Mouse (Mus musculus) right cerebral cortex, postnatal 4 days (tissue): ENCODE results near the gene Ctnnbl1.

Experiments used
- DNase-seq: peaks from one replicate; pipeline ENCODE4 v3.0.0-alpha.2; 2022

The Ctnnbl1 gene

DNA sequence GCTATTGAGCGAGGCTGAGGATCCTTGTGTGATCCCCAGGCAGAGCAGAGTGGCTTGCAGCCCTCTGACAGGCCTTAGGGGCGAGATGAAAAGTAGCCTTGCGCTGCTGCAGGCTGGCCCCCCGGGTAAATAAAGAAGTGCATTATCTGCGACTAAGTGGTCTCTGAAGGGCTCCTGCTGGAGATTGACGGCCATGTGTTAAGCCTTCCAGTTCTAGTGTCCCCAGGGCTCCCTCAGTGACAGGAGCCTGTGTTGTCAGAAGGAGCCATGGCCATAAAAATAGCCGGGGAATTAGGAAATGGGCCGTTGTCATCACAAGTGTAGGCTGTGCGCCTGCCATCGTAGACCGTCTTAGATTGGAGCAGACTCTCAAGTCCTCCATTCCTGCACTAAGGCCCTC, 144.7 kb downstream of the Ctnnbl1 start:
- no peak for DNase-seq

DNA sequence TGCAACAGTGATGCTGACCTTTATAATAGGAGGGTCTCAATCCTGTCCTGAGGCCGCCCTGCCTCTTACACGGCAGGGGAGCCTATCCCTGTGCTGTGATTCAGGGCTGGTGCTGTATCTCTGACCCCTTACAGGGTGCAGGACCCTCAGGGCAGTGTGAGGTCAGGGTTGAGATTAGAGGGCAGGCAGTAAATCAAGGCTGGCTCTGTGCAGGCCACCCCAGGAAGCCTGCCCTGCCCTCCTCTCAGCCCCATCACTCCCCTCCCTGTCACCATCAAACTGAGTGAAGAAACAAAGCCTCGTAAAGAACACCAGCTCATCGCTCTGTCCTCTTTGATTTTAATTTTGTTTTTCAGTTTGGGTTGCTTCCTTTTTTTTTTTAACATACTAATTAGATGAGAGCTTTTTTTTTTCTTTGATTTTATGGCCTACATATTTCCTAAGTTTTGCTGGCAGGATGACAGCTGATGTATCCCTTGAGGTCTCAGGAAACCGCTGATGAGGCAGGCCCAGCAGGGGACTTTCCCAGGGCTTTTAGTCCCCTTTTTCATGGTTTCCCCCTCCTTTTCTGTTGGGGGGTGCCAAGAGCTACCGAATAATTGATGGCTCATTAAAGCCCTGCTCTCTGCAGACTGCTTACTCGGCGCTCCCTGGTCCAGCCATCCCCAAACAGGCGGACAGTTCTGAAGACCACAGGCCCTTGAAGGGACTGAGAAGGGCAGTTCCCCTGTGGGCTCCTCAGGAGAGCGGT, 150.2 kb downstream of the Ctnnbl1 start:
- no peak for DNase-seq

DNA sequence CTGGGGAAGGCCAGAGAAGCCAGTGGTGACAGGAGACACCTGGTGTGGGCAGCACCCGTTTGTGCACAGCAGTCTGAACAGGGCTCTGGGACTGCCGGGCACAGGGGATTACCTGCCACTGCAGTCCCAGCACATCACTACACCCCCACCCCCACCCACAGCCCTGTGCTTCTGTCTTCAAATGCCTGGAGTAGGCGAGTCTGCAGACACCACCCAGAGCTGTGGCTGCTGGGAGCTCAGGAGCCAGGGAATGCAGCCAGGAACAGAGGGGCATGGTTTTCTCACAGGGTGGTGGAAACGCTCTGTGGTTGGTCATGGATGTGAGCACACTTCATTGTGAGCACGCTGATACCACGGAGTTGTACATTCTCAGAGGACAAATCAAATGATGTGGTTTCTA, 154.0 kb downstream of the Ctnnbl1 start:
- DNase-seq = no peak

DNA sequence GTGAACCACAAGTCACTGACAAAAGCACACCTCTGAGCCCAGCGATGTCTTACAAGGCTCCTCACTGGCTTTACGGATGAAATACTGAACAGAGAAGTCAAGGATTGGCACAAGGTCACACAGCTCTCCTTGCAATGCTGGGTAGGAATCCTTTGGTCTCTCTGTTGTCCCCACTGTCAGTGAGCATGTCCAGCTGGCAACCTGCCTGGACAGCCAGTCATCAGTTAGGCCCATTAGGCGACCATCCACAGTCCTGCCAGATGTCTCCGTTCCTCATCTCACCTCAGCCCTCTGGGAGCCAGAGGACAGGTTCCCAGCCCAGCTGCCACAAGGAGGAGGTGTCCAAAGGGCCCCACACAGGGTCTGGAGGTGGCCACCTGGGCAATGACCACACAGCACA, 159.9 kb downstream of the Ctnnbl1 start:
- no peak for DNase-seq

DNA sequence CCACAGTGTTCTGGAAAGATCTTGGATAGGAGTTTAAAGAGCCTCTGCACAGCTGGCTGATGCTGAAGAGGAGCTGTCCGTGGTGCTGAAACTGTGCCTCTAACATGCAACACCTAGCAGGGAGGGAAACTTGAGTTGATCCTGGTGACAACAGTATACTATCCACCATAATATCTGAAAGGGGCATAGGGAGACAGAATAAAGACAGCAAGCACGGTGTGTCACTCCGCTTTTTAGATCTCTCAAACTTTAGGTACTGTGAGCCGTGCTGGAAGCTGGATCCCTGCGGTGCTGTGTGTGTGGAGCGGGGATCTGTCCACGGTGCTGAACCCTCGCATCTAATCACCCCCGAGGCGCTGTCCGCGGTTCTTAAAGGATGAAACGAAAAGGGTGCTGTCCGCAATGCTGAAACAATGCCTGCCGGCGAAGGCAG, 176.0 kb downstream of the Ctnnbl1 start:
- DNase-seq = peak; percentile 74

DNA sequence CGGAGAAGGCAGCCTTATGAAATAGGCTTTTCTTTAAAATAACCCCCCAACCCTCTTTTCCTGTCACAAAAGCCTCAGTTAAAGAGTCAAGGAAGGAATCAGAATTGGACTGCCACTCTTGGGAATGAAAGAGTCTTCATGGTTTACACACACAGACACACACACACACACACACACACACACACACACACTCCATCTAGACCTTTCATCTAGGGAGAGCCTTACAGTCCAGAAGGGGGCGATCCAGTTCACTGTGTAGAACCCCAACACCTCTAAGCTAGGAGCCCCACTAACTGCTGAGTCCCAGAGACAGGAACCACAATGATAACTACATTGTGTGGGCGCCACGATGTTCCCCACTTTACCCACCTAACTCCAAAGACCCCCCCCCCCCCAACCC, 176.5 kb downstream of the Ctnnbl1 start:
- peak; percentile 37 for DNase-seq

DNA sequence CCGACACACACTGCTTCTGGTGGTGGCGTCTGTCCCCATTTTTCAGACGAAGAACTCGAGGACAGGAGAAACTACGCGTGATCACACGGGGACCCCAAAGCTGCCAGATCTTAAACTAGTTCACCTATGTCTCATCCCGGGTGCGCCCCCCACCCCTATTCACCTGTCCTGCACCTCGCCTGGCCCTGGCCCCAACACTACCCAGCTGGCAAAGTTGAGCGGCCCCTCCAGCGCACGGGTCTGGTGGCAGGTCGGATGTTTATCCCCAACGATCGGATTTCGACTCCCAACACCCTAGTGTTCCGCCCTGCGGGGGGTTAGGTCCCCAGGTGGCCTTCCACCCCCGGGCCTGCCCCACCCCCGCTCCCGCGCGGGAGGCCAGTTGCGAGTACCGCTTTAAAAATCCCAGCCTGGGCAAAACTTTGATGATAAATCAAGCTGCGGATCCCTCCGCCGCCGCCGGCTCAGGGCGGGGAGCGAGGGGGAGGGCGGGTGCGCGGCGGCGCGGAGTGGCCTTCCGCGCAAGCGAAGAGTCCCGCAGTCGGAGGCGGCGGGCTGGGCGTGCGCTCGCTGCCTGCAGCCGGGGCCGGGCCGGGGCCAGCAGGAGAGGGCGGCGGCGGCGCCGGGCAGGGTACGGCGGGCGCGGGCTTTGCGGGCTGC, 177.0 kb downstream of the Ctnnbl1 start, which contains the start of gene Vstm2l:
Gene Vstm2l (plus strand): TSS at position 549 of the 660 bp plus-strand sequence.
- DNase-seq = peak; percentile 82

DNA sequence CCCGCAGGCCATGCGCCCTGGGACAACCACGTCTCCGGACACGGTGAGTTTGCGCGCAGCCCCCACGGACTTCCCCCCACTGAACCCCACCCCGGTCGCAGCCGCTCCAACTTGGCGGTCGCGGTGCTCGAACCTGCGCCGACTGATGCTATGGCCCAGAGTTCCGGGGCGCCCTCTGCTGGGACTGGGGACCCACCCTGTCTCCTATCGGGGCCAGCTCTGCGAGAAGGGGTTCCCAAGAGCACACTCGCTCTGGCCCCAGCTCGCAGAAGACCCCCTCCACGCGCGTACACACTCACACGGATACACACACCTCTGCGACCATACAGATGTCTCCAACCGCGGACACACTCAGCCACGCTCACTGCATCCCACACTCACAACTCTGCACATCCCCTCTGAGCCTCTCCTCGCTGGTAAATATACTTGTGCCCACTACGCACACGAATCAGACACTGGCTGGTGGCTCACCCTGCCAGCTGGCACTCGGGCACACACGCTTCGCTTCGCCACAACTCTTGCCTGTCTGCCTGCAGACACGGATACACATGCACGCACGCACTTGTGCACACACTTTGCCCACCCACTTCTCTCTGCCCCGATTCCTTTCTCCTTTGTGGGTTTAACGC, 177.8 kb downstream of the Ctnnbl1 start:
- peak; percentile 65 for DNase-seq

DNA sequence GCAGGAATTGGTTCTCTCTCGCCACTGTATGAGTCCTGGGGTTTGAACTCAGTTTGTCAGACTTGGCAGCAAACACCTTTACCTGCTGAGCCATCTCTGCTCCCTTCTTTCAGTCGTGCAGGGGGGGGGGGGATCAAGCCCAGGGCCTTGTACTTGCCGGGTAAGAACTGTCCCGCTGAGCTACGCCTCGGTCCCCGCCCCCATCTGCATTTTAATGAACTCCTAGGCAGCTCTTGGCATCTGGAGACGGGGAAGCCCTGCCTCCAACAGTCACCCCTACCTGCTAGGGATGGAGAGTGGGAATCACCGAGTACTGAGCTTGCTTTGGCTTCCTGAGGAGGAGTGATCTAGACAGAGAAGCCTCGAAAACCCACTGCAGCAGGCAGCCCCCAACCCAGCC, 181.3 kb downstream of the Ctnnbl1 start:
- DNase-seq = no peak

DNA sequence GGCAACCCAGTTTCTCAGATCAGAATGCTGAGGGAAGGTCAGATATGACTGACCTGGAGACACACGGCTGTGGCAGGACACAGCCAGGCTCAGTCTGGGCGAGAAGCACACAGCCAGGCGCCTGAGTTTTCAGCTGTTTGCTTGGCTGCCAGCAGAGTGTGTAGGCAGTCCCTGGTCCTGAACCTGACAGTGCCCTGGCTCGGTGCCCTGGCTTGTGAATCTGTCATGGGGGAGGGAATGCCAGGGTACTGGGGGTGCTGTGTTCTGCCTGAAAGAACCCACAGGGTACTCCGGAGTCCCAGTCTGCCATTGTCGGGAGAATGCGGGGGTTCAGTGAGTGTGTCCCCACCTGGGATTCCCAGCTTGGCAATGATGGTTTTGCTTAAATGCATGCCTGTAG, 184.3 kb downstream of the Ctnnbl1 start:
- DNase-seq = no peak

DNA sequence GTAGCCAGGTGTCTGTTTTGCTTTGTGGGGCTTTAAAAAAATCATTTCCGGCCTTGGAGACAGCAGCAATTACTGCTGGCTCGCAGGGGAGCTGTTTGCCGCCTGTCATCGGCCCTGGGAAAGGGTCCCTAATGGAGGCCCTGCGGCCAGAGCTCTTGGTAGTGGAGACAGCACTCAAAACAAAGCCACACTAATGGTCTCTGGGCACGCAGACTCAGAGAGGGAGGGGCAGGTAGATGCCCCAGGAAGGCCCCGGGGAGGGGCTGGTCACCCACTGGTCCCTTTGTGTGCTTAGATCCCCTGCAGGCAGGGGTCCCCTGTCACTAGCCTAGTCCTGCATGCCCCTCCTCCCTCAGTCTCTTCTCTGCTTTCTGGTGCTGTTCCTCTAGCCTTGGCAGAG, 186.2 kb downstream of the Ctnnbl1 start:
- DNase-seq = no peak

DNA sequence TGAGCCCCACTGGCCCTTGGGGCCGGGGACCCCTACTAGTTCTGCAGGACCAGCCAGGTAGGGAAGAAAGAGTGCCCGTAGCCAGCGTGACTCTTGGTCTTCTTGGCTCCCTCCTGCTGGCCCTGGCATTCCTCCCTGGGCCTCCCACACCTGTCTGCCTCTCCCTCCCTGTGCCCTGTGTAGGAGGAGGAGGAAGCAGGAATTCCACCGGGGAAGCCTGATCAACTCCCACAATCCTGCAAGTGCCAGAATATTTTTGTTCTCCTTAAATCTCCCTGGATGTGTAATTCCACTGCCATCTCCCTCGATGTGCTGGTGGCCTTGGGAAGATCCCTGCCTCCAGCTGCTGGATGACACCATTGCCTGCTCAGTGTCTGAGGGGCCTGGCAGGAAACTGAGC, 187.3 kb downstream of the Ctnnbl1 start:
- DNase-seq = no peak

DNA sequence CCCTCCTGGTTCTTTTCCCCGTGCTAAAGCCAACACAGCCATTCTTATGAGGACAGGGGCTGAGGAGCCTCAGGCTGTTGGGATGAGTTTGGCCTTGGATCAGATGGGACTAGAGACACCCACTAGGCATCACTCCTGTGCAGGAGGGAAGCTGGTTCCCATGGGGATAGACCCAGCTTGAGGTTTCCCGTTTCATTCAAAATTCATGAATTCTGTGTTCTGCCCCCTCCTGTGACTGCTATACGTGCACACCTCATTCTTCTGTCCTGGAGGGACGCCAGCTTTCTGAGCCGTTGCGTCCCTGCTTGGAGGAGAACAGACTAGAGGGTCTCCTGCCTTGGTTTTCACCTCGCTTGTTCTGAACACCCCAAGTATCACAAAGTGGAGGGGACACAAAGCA, 189.3 kb downstream of the Ctnnbl1 start:
- no peak for DNase-seq

DNA sequence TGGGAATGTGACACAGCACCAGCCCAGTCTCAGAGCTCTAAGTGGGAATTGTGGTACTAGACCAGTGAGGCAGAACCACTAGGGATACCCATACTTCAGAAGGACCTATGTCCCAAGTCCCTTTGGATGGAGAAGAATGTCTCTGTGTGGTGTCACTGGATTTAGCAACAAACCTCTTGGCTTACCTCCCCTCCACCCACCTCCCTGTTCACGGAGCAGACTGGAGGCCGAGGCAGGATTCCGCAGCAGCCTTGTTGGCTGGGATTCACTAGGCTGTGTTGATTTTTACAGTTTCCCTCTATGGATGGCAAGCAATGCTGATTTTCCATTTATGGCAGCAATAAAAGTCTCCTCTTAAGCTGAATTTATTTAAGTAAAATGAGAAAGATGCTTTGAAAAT, 189.7 kb downstream of the Ctnnbl1 start:
- DNase-seq = no peak

DNA sequence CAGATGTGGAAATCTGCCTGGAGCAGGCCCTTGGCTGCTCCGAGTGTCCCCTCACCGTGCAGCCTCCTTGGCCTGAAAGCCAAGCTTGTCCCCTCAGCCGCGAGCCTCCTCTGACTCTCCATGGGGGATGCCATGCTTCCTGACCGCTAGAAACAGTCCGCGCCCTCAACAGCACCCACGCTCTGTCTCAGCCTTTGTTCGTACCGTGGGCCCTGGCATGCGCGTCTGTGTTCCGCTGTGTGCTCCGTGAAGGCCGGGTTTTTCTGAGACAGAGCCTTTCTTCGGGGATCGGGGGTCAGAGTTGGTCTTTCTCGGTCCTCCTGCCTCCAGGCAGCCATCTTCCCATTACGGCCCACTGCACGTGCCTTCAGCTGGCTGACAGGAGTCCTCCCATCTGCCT, 190.2 kb downstream of the Ctnnbl1 start:
- no peak for DNase-seq

DNA sequence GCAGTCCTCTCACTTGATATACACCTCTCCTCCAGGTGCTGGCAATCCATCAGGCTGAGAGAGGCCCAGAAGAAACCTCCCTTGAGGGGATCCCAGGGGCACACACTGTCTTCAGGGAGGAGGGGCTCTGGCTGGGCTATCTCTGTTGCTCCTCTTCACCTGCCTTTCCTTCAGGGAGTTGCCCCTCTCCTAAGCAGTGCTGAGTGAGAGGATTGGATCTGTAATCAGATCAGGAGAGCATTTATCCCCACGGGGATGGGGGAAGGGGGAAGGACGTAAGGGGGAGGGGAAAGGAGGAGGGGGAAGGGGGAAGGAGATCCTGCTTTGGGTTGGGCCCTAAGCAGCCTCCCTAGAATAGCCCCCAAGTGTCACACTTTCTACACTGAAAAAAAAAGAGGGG, 190.6 kb downstream of the Ctnnbl1 start:
- no peak for DNase-seq

DNA sequence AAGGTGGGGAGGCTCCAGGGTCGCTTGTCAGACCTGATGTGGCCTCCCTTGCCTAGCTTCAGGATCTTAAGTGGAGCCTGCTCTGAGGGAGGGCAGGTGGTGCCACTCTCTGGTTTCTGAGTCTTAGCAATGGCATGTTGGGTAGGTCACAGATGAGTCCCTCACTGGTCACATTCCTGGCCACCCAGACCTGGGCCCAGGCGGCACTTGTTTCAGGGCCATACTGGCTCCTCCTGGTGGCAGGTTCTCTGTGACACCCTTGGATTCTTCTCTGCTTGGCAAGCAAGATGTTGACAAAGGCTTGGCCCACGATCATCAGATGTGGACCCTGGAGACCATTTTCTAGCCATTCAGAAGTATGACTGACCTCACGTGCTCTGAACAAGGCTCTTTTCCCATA, 195.5 kb downstream of the Ctnnbl1 start:
- DNase-seq = no peak

DNA sequence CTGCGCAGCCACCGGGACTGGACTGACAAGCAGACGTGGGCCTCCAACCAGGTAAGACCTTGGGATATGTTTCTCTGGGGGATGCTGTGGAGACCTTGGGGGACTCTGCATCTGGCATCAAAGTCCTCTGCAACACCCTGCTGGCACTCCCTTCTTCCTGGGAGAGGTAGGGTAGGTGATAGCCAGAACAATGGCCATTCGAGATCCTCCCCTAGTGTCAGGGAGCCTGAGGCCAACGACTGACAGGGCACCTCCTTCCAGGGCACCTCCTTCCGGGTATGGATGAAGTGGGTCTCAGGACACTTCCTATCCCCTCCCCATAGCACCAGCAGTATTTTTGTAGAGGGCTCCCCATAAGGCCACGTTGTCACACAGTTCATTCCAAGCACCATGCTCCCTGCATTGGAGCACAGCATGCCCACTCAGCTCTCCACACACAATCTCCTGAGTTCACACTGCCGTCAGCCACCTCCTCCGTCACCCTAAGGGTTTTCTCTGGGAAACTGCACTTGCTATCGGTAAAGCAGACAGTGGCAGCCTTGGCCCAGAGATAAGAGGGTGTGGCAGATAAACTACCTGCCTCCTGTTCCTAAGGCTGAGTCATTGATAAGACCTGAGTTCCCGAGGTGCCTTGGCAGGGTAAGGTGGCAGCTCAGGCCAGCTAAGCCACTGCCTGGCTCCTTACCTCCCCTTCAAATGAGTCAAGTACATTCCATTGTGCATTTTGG, 198.4 kb downstream of the Ctnnbl1 start:
- DNase-seq = no peak

DNA sequence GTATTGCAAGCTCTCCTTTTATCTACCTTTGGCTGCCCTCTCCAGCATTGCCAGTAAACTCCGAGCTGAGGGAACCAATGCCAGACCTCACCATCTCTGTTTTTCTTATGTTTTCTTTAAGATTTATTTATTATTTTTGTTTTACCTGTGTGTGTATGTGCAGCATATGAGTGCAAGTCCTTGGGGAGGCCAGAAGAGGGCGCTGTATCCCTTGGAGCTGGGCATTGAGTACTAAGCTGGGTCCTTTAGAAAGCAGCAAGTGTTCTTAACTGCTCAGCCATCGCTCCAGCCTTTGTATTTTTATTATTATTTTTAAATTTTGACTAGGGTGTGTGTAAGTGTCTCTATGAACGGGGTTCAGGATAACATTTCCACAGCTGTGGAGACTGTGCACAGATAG, 199.5 kb downstream of the Ctnnbl1 start:
- no peak for DNase-seq

DNA sequence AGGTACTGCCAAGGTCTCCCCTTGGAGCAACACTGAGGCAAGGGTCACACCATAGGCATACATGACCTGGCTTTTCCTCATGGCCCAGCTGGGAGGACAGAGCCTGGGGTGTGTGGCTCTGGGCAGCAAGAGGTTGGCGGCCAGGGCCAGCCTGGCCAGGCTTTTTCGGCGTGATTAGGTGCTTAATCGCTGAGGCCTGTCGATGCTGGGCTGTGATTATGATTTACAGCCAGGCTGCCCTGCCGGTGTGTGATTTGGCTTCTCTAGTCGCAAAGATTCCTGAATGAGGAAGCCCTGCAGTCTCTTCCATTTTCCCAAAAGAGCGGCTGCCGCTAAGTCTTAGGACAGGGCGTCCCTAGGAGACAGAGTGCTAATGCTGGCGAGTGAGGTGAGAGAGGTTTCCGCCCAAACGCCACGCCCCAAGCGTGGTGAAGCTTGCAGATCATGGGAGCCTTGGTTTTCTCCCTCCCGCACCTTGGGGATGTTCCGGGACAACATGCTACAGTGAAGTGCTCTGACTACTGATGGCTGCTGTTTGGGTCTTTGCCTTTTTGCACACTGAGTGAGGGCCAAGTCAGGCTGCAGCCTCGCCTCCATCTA, 203.5 kb downstream of the Ctnnbl1 start:
- no peak for DNase-seq
